Mouse (Mus musculus) layer of hippocampus, postnatal 25 days (tissue): Measurements from ENCODE around the gene Dapp1. TPM values are rescaled to one million over a fixed set of nuclear protein-coding genes. Genes with fewer than 3 reads are reported as not detected.

Source experiments
- DNase-seq, 2 experiments: peaks; one replicate each; pipeline ENCODE4 v3.0.0; 2022; ENCODE audit warnings: mixed read lengths in 2 of 2, low spot score in 1 of 2; ENCODE audit errors: extremely low spot score in 1 of 2
- total RNA-seq, 2 experiments: library from RNA; stranded (reverse); gene quantifications; 2 replicates each; pipeline ENCODE4 v1.2.3; 2021

Dapp1 gene
- total RNA-seq: 1 to 10 TPM; 4.3 to 6.7 TPM

DNA sequence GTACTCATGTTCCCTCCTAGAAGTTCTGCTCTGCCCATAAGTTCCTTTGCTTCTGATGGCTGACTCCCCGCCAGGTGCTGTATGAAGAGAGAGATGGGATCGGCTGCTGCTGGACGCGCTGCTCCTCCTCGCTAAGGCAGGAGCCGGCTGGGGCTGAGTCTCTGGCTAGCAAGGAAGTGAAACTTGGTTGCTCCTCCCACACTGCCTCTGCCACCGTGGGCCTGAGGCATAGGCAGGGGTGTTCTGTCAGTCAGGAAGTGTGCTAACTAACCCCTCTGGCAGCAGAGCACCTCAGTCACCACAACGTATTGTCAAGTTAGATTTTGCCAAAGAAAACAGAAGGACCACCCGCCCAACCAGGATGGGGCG lies at the start of gene Dapp1:
Dapp1 (minus strand) TSS at position 164 of the 369 bp plus-strand sequence.
- peak in 1 of 2 experiments; percentile 21 for DNase-seq

DNA sequence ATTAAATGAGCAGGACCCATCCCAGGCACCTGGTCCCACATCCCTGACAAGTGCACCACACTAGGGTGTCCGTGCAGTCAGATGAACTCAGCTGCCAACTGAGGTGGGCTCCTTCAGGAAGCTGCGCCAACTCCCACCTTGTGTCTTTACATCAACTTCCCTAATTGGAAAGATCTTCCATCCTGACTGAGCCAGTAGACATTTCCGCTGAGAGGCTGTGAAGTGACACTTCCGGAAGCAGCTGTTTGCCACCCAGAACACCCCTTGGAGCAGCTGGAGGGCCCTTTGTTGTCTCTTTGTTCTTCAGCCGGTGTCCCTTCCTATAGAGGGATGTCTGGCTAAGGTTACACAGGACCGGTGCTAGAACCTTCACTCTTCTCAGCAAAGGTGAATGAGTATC lies 49.2 kb upstream of the Dapp1 start:
- no peak for DNase-seq

GRCm38 (mm10) chr3:138029351-138029750 lies 48.0 kb upstream of the Dapp1 start:
- no peak for DNase-seq

DNA sequence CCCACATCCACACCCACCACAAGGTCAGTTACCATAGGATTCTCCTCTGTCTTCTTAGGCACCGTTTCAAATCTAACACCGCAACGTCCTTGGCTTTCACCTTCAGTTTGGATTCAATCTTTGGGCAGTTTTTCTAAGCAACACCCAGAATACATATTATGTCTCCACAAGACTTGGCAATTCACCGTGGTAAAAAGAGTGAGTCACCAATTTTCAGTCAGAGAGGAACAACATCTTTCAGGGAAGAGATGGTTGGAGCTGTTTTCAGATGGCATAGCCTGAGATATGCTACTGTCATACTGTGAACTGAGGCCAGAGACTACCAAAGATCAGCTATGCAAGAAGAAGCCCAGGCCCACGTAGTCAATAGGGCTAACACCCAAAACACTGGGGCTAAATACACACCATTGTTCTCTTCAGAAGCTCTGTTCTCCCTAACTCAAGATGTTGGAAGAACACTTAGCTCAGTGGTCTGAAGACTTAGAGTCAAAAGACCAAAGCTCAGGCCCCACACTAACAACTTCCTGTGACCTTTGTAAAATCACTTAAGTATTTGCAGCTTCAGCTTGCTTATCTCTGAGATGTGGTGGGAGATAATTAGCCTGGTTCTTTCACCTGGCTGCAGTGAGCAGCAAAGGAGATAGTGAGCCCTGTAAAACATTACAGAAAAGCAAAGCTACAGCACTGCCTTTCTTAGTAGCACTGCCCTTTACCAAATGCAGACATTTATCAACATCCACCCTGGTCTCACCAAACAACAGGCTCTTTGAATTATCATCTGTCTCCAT lies 46.4 kb upstream of the Dapp1 start:
- DNase-seq: no peak

DNA sequence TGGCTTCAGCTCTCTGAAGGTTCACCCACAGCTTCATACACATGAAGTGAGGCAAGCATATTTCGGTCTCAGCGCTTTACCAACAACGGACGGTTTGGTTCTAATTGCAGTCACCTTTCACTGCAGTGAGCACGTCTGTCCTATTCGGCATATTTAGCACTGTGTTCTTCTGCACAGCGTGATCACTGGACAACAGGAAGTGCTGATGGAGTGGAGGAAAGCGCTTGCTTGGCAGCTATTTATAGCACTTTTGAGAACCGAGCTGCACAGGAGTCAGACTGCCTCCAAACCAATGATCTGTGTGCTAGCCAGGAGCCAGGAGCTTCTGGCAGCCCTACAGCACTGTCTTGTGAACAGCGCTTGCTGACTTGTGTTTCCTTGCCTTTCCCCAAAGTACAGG lies 44.9 kb upstream of the Dapp1 start:
- DNase-seq: no peak

GRCm38 (mm10) chr3:138022651-138023050 lies 41.3 kb upstream of the Dapp1 start:
- DNase-seq: no peak

GRCm38 (mm10) chr3:138022003-138022402 lies 40.7 kb upstream of the Dapp1 start:
- DNase-seq: no peak

DNA sequence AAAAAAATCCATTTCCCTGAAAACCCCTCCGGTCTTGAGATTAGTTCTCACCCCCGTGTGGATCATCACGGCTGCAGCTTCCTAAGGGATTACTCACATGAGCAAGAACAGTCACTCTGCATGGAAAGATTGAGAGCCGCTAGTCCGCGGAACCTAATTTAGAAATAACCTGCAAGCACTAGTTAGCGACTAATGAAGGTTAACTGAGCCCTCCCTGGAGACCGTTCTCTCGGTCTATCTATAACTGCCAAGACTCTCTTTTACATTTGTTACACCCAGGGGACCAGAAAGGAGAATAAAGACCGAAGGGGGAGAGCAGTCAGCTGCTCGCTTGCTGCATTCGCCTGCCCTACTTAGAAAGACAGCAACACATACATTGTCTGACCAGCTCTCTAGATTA lies 35.5 kb upstream of the Dapp1 start:
- no peak for DNase-seq

- DNase-seq: no peak
Observed at GRCm38 (mm10) chr3:138014725-138015124, 33.4 kb upstream of the Dapp1 start.

DNA sequence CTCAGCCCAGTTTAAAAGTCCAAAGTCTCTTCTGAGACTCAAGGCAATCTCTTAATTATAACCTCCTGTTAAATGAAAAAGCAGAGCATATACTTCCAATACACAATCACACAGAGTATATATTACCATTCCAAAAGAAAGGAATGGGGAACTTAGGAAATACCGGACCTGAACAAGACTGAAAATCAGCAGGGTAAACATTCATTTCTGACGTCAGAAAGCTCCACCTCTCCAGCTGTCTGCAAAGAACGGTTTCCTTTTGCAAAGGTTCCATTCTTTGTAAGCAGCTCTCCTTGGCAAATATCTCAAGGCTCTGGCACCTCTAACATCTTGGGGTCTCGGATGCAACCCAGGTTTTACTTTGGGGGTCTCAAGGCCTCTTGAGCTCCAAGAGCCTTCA lies 31.0 kb upstream of the Dapp1 start:
- no peak for DNase-seq

DNA sequence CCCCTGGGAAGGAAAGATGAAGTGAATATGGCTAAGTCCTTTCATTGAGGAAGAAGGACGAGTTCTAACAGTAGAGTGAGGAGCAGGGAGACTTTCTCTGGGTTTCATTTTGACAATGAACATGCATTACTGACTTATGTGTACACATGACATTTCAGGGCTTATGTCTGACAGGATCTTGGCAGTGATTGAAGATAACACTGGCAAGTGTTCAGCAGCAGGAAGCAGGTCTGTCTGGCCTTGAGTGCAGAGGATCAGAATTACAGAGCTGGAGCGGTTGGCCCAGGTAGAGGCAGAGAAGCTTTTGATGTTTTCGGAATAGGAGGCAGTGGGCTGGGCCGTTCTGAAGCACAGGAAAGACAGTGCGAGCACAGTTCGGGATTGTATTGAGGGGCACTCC lies 26.8 kb upstream of the Dapp1 start:
- DNase-seq: no peak

- DNase-seq: no peak
Observed at GRCm38 (mm10) chr3:138006896-138007295, 25.6 kb upstream of the Dapp1 start.

DNA sequence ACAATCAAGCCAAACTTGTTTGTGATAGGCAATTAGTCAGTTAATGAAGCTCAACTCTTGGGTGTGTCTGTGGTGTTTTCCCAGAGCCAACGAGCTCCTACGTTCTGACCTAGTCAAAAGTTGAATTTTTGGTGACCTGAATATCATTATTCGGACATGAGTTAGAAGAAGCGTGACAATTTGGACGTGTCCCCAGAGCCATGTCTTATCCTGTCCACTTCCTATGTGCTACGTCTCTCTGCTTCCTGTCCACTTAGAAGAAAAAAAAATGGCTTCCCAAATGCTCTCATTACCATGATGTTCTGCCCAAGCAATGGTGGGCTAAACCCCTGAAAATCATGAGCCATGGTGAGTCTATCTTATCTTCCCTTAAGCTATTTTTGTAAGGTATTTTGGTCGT lies 21.9 kb upstream of the Dapp1 start:
- DNase-seq: no peak

- DNase-seq: no peak
Observed at GRCm38 (mm10) chr3:138002545-138002944, 21.2 kb upstream of the Dapp1 start.

- no peak for DNase-seq
Observed at GRCm38 (mm10) chr3:138001865-138002264, 20.5 kb upstream of the Dapp1 start.

GRCm38 (mm10) chr3:138000724-138001069 lies 19.4 kb upstream of the Dapp1 start:
- peak in 1 of 2 experiments; percentile 17 for DNase-seq

DNA sequence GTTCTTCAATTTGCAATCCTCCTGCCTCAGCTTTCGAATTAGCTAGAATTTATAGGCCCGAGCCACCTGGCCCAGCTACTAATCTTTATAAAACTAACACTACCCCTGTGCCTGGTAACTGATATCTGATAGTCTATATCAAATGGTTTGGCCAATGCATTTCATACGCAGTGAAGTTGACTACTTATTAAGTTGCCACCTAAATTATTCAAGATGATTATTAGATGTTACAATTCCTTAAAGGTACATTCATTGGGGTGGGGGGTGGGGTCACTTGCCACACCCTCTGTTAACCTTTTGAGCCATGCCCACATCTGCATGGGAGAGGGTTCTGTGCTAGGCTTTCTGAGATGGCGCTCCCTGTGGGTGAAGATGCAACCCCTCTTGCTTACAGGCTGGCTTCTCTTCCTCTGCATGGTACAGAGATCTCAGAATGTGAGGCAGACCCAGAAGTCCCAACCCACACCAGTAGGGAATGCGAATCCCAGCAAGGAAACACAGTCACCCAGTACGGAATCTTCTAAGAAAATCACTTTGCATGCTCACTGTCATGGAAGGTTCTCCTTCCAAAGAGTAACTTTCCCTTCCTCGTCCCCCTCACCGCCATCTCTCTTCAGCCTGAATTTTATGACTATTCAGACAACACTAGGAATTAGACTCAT lies 18.8 kb upstream of the Dapp1 start:
- no peak for DNase-seq

DNA sequence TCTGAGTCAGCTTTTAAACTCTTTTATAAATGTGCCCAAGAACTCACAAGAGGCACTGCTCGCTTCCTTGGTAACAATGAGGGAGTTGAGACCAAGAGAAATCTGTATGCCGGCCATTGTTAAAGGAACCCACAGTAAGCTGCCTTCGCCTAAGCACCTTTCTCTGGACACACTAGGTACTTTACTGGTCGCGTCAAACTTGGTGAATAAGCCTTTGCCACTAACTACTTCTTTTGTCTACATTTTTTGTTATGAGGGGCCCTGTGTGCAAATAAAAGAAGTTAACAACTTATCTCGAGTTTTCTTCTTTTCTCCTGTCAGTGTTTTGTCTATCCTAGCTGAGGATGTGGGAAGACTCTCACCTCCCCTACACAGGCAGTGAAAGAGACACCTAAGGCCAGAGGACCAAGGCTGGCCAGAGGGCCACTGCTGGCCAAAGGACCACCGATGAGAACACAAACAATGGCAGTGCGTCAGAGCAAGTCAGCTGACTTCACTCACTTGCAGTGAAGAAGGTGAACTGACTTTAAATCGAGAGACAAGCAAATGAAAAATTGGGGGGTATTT lies 18.0 kb upstream of the Dapp1 start:
- DNase-seq: no peak

GRCm38 (mm10) chr3:137998491-137999223 lies 17.3 kb upstream of the Dapp1 start:
- no peak for DNase-seq

- no peak for DNase-seq
Observed at GRCm38 (mm10) chr3:137995486-137995885, 14.1 kb upstream of the Dapp1 start.

DNA sequence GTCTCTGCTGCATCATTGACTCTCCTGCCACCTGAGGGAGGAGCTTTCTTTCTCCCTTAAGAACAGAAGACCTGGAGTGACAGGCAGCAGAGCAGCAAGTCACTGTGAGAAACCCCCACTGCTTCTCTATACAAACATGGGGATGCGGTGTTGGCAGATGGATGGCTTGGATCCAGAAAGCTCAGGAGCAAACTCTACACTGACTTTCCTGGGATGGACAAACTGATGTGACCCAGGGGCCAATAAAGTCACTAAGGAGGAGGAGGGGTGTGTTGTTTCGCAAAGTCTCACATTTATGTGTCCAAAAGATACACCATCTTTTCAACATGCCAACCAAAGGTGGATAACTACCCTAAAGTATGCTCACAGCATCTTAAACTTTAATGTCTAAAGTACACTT lies 12.9 kb upstream of the Dapp1 start:
- no peak for DNase-seq
